Mouse (Mus musculus): ENCODE results near the gene Atp1a2. TPM values are rescaled to one million over a fixed set of nuclear protein-coding genes. Genes with fewer than 3 reads are reported as not detected.

The Atp1a2 gene
- polyA plus RNA-seq, 1 experiment from 2014 or later = 7.0 TPM

GRCm38 (mm10) chr1:172229215-172229614, 68.6 kb downstream of the Atp1a2 start:
- no peak overlapping the region for H3K4me2 ChIP-seq
- H3K27ac ChIP-seq (ENCODE audit: low read depth, low read length) = no peak overlapping the region
- ATAC-seq (replicated peaks; ENCODE audit: insufficient number of reproducible peaks, low FRiP score, low TSS enrichment) = no peak
- H3K36me3 ChIP-seq (ENCODE audit: control insufficient read depth, insufficient read depth, low read length) = no peaks in the 10 kb centered on the region
- no peaks in the 10 kb centered on the region for H3K27me3 ChIP-seq (ENCODE audit: control insufficient read depth, insufficient read depth, low read length)
- peaks cover 11% of the 10 kb centered on the region for H3K4me1 ChIP-seq (ENCODE audit: control insufficient read depth, insufficient read depth, low read length)
- WGBS (ENCODE audit: insufficient replicate concordance) = 87% methylated on average over 1 of the region's 1 CpGs
- H3K9me3 ChIP-seq (replicated peaks; ENCODE audit: control insufficient read depth, low read length) = no peaks in the 10 kb centered on the region
- H3K4me3 ChIP-seq (ENCODE audit: low read depth, low read length) = no peak overlapping the region
- no peak overlapping the region for H3K9ac ChIP-seq (ENCODE audit: low read depth, low read length)

- WGBS (ENCODE audit: insufficient replicate concordance) = 78% methylated on average over 2 of the region's 2 CpGs
- Histone ChIP-seq H3K36me3 (ENCODE audit: control insufficient read depth, insufficient read depth, low read length) (no peaks in the 10 kb centered on the region), H3K4me1 (ENCODE audit: control insufficient read depth, insufficient read depth, low read length) (peaks cover 15% of the 10 kb centered on the region), H3K4me2 (no peak overlapping the region), H3K27ac (ENCODE audit: low read depth, low read length) (no peak overlapping the region), H3K9ac (ENCODE audit: low read depth, low read length) (no peak overlapping the region), H3K27me3 (ENCODE audit: control insufficient read depth, insufficient read depth, low read length) (no peaks in the 10 kb centered on the region), H3K9me3 (replicated peaks; ENCODE audit: control insufficient read depth, low read length) (no peaks in the 10 kb centered on the region), H3K4me3 (ENCODE audit: low read depth, low read length) (no peak overlapping the region)
- no peak for ATAC-seq (replicated peaks; ENCODE audit: insufficient number of reproducible peaks, low FRiP score, low TSS enrichment)
Measured at GRCm38 (mm10) chr1:172228209-172228608, 69.7 kb downstream of the Atp1a2 start.

Other genes starting within 250 kb of the Atp1a2 start
- not detected in 2 replicates for gene Nhlh1, start 240.5 kb downstream of the Atp1a2 start, polyA plus RNA-seq (2014; fragmentation: Nextera tagmentation; extraction: Ambion mirVana)
- gene Copa, start 215.5 kb downstream of the Atp1a2 start, polyA plus RNA-seq (2014; fragmentation: Nextera tagmentation; extraction: Ambion mirVana) = 146 and 201 TPM in 2 replicates
- gene Ncstn, start 215.3 kb downstream of the Atp1a2 start, polyA plus RNA-seq (2014; fragmentation: Nextera tagmentation; extraction: Ambion mirVana) = 115 and 122 TPM in 2 replicates
- gene Pex19, start 171.3 kb downstream of the Atp1a2 start, polyA plus RNA-seq (2014; fragmentation: Nextera tagmentation; extraction: Ambion mirVana) = 120 and 139 TPM in 2 replicates
- gene Dcaf8, start 150.0 kb downstream of the Atp1a2 start, polyA plus RNA-seq (2014; fragmentation: Nextera tagmentation; extraction: Ambion mirVana) = 85.4 and 105 TPM in 2 replicates
- gene Pea15a, start 91.3 kb downstream of the Atp1a2 start, polyA plus RNA-seq (2014; fragmentation: Nextera tagmentation; extraction: Ambion mirVana) = 121 and 147 TPM in 2 replicates
- gene Casq1, start 78.2 kb downstream of the Atp1a2 start, polyA plus RNA-seq (2014; fragmentation: Nextera tagmentation; extraction: Ambion mirVana) = 205 and 230 TPM in 2 replicates
- 0.31 and 0.35 TPM in 2 replicates for gene Atp1a4, start 39.6 kb downstream of the Atp1a2 start, polyA plus RNA-seq (2014; fragmentation: Nextera tagmentation; extraction: Ambion mirVana)
- gene Igsf8, start 36.4 kb downstream of the Atp1a2 start, polyA plus RNA-seq (2014; fragmentation: Nextera tagmentation; extraction: Ambion mirVana) = 22.8 and 24.0 TPM in 2 replicates
- gene Kcnj9, start 31.3 kb upstream of the Atp1a2 start, polyA plus RNA-seq (2014; fragmentation: Nextera tagmentation; extraction: Ambion mirVana) = 0.59 and 0.77 TPM in 2 replicates
- gene Kcnj10, start 43.1 kb upstream of the Atp1a2 start, polyA plus RNA-seq (2014; fragmentation: Nextera tagmentation; extraction: Ambion mirVana) = 0.09 TPM in 1 of 2 replicates, not detected in the other
- 8.8 and 9.8 TPM in 2 replicates for gene Pigm, start 78.5 kb upstream of the Atp1a2 start, polyA plus RNA-seq (2014; fragmentation: Nextera tagmentation; extraction: Ambion mirVana)
- gene Slamf9, start 177.3 kb upstream of the Atp1a2 start, polyA plus RNA-seq (2014; fragmentation: Nextera tagmentation; extraction: Ambion mirVana) = 1.1 and 1.2 TPM in 2 replicates
- 9.3 and 12.0 TPM in 2 replicates for gene Igsf9, start 183.7 kb upstream of the Atp1a2 start, polyA plus RNA-seq (2014; fragmentation: Nextera tagmentation; extraction: Ambion mirVana)
- gene Tagln2, start 202.0 kb upstream of the Atp1a2 start, polyA plus RNA-seq (2014; fragmentation: Nextera tagmentation; extraction: Ambion mirVana) = 248 and 295 TPM in 2 replicates
- 2.6 and 2.7 TPM in 2 replicates for gene Cfap45, start 222.7 kb upstream of the Atp1a2 start, polyA plus RNA-seq (2014; fragmentation: Nextera tagmentation; extraction: Ambion mirVana)